Mouse (Mus musculus) heart, adult 2 months (tissue): ENCODE measurements at regions not wholly inside any gene's neighbourhood (a gene's known extent, or its start where the extent isn't known, plus 50 kb on each side); places are given as distances from the start of the nearest gene placed in this dataset.

Experiments
- DNase-seq, 2 experiments: peaks; one replicate each; pipeline ENCODE4 v3.0.0; 2021
- H3K27ac ChIP-seq: fragments of 200-600 bp; 2 replicates; pipeline ENCODE4 v1.8.1; 2022
- H3K27me3 ChIP-seq: fragments of 200-500 bp; 2 replicates; pipeline ENCODE4 v1.6.1; 2012; ENCODE audit warnings: mild to moderate bottlenecking, low read length, inconsistent platforms, mixed read lengths; ENCODE audit not compliant: control insufficient read depth, insufficient read depth
- H3K36me3 ChIP-seq: fragments of 200-500 bp; 2 replicates; pipeline ENCODE4 v1.6.1; 2012; ENCODE audit warnings: low read length, inconsistent platforms; ENCODE audit not compliant: control insufficient read depth, insufficient read depth
- H3K4me1 ChIP-seq: fragments of 200-500 bp; 2 replicates; pipeline ENCODE4 v1.6.1; 2011; ENCODE audit warnings: low read length; ENCODE audit not compliant: control insufficient read depth, insufficient read depth
- H3K4me3 ChIP-seq: fragments of 200-600 bp; 2 replicates; pipeline ENCODE4 v1.8.1; 2022
- H3K79me2 ChIP-seq: fragments of 200-500 bp; replicated peaks from 2 replicates; pipeline ENCODE4 v1.6.1; 2012; ENCODE audit warnings: mild to moderate bottlenecking, inconsistent platforms, low read length, moderate library complexity, mixed read lengths; ENCODE audit not compliant: control insufficient read depth, insufficient read depth
- H3K9ac ChIP-seq: fragments of 200-500 bp; 2 replicates; pipeline ENCODE4 v1.6.1; 2012; ENCODE audit warnings: low read depth, mild to moderate bottlenecking, control low read depth, inconsistent platforms, low read length, mixed read lengths
- CTCF ChIP-seq: fragments of 200-600 bp; IDR thresholded peaks from 2 replicates; pipeline ENCODE4 v1.8.1; 2022; ENCODE audit warnings: antibody characterized with exemption, mild to moderate bottlenecking, moderate library complexity
- EP300 ChIP-seq: fragments of 200-500 bp; IDR thresholded peaks from 2 replicates; pipeline ENCODE4 v1.6.1; 2011; ENCODE audit warnings: low read depth, low read length, control low read depth; ENCODE audit not compliant: insufficient read depth
- POLR2A ChIP-seq: fragments of 200-500 bp; IDR thresholded peaks from 2 replicates; pipeline ENCODE4 v1.6.1; 2011; ENCODE audit warnings: mild to moderate bottlenecking, low read depth, low read length, control low read depth; ENCODE audit not compliant: insufficient read depth
- WGBS: fragments of 180-500 bp; shearing (Covaris S2); methylation state at CpG from one replicate; pipeline ENCODE4 v1.1.7; 2018; 5-methylcytosine and 5-hydroxymethylcytosine counted together
- intact Hi-C: fragments of 180-260 bp; cut with DNase I; formaldehyde crosslinking; loops from one replicate; pipeline ENCODE4 v1.15.1; 2025

DNA sequence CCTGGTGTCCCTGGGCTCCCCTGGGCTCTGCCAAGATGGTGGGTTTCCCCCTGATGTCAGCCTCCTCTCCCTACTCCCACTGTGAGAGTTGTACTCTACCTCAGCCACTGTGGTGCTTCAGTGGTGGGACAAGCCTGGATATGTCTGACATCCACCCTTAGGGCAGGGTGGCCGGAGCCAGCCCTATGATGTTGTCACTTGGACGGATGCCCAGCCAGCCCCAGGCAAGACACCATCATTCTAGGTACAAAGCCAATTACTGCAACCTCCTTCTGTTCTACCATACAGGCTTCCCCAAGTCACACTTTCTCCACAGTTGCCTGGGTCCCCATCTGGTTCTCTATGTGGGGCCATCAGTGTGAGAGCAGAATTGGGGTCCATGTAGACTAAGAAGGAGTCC, 141.0 kb upstream of the Smim23 start:
- no peak overlapping the region for H3K4me3 ChIP-seq
- no peak overlapping the region for H3K9ac ChIP-seq
- H3K27ac ChIP-seq: no peak overlapping the region
- TF ChIP-seq POLR2A (no peak), EP300 (no peak), CTCF (no peak)
- 29% methylated on average over 2 of the region's 2 CpGs for WGBS
- no peaks in the 10 kb centered on the region for H3K79me2 ChIP-seq
- DNase-seq: no peak
- no peaks in the 10 kb centered on the region for H3K27me3 ChIP-seq
- H3K36me3 ChIP-seq: no peaks in the 10 kb centered on the region
- no peaks in the 10 kb centered on the region for H3K4me1 ChIP-seq
- intact Hi-C loops: no loop called here

DNA sequence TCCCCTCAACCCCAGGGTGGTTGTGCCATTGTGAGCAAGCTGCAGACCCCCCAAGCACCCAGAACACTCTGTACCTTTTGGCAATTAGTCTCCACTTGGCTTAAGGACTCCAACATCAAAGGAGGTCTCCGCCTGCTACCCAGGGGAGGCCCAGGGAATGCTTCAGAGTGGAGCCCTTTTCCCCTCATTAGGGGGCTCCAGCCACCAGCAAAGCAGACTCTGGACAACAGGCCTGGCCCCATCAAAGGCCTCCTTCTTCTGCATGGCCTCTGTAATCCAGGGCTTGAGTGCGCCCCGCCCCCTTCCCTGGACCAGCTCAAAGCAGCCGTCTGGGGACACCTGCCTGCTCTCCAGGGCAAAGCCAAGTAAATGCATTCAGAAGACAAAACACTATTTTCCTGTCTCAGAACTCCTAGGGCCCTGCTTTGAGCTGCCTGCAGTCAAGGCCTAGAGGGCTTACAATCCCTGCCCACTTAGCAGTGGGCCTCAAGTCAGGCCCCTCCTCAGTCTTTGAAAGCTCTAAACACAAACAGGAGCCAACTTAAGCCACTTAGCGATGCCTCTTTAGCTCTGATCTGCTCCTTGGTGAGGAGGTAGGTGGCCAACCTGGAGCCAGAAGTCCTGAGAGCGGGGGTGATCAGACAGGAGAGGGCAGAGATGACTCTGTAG, 139.4 kb upstream of the Smim23 start:
- Histone ChIP-seq H3K27me3 (no peaks in the 10 kb centered on the region), H3K36me3 (no peaks in the 10 kb centered on the region), H3K27ac (no peak overlapping the region), H3K9ac (no peak overlapping the region), H3K79me2 (no peaks in the 10 kb centered on the region), H3K4me1 (no peaks in the 10 kb centered on the region), H3K4me3 (no peak overlapping the region)
- intact Hi-C loops: no loop called here
- WGBS: 78% methylated on average over 6 of the region's 6 CpGs
- TF ChIP-seq CTCF: no peak
- DNase-seq: no peak

DNA sequence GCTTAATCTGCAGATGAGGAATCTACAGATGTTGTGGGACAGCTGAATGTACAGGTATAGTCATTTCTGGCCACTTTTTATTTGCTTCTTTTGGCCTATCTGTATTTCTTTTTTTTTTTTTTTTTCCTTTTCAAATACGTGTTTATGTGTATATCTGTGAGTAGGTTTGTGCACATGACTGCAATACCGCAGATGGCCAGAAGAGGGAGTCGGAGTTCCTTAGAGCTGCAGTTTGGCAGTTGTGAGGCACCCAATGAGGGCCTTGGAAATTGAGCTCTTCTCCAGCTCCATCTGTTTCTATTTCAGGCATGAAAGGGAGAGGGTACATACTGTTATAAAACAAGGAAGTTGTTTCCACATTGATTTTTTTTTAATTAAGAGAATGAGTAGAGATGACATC, 137.2 kb upstream of the Smim23 start:
- WGBS: 69% methylated on average over 3 of the region's 3 CpGs
- no peaks in the 10 kb centered on the region for H3K36me3 ChIP-seq
- intact Hi-C loops: no loop called here
- H3K79me2 ChIP-seq: no peaks in the 10 kb centered on the region
- H3K27me3 ChIP-seq: no peaks in the 10 kb centered on the region
- TF ChIP-seq CTCF (peak; percentile 59), EP300 (no peak)
- no peak for DNase-seq
- no peak overlapping the region for H3K9ac ChIP-seq
- no peaks in the 10 kb centered on the region for H3K4me1 ChIP-seq
- H3K27ac ChIP-seq: no peak overlapping the region
- no peak overlapping the region for H3K4me3 ChIP-seq

DNA sequence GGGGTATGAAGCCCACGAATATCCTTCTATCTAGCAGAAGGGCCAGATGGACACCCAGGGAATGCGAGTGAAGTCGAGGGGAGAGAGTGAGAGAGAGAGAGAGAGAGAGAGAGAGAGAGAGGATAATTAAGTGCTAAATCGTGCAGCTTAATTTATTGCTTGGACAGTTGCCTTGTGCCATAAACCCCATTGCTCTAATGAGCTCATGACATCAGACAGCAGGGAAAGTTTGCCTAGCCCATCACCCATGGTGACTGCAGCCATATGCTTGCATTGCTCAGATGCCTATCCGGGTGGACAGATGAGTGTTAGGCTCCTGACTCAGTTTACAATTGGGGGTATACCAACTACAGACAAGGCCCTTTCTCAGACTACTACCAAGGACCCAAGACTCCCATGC, 134.6 kb upstream of the Smim23 start:
- Histone ChIP-seq H3K27ac (no peak overlapping the region), H3K9ac (no peak overlapping the region), H3K4me1 (no peaks in the 10 kb centered on the region), H3K36me3 (no peaks in the 10 kb centered on the region), H3K27me3 (no peaks in the 10 kb centered on the region), H3K4me3 (no peak overlapping the region), H3K79me2 (no peaks in the 10 kb centered on the region)
- intact Hi-C loops: loop anchor here (2.0 to 5.0 kb wide), 2 partner anchors 190 to 247 kb away; no protein-coding TSS in a partner anchor
- no peak for DNase-seq
- 83% methylated on average over 5 of the region's 5 CpGs for WGBS
- no peak for TF ChIP-seq EP300
- no peak for TF ChIP-seq POLR2A
- TF ChIP-seq CTCF: no peak

DNA sequence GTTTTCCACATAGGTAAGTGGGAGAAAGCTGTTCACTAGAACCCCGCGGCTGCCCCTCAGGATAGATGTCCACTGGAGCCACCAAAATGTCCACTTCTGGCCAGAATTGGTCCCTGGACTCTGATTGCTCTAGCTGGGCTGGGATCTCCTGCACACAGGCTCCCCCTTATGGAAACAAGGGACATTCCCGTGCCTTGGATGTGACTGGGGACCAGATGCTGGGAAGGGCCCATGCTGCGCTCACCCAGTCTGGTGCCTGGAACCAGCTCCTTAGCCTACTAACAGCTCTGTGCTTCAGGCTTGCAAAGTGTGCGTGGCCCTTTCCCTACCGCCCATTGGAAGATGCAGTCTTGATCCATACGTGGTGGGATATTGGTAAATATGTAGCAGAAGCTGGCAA, 132.6 kb upstream of the Smim23 start:
- Histone ChIP-seq H3K4me3 (no peak overlapping the region), H3K79me2 (no peaks in the 10 kb centered on the region), H3K36me3 (no peaks in the 10 kb centered on the region), H3K4me1 (no peaks in the 10 kb centered on the region), H3K27ac (no peak overlapping the region), H3K27me3 (no peaks in the 10 kb centered on the region), H3K9ac (no peak overlapping the region)
- DNase-seq: peak; percentile 30 to 32
- intact Hi-C loops: loop anchor here (1.0 to 5.0 kb wide), 2 partner anchors 151 to 245 kb away; no protein-coding TSS in a partner anchor
- WGBS: 25% methylated on average over 7 of the region's 7 CpGs
- no peak for TF ChIP-seq POLR2A
- peak; percentile 80 for TF ChIP-seq CTCF
- TF ChIP-seq EP300: no peak

DNA sequence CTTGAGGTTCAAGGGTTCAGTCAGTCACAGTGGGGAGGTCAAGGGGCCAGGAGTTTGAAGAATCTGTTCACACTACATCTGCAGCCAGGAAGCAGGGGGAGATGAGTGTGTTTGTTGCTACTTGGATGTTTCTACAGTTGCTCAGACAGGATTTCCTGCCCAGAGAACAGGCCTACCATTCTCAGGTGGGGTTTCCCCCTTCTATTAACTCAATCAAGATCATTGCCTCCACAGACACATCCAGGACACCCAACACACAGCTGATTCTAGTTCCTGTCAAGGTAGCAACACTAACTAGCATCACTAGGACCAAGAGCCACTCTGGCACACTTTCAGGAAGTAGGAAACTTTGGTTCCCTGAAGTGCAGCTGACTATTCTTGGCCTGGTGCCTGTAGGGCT, 127.9 kb upstream of the Smim23 start:
- no peaks in the 10 kb centered on the region for H3K36me3 ChIP-seq
- no peaks in the 10 kb centered on the region for H3K79me2 ChIP-seq
- H3K27me3 ChIP-seq: no peaks in the 10 kb centered on the region
- H3K4me1 ChIP-seq: peaks cover 2% of the 10 kb centered on the region; the same call in 1 of the 2 replicates
- no peak for DNase-seq
- TF ChIP-seq POLR2A (no peak), EP300 (no peak), CTCF (no peak)
- no peak overlapping the region for H3K4me3 ChIP-seq
- H3K27ac ChIP-seq: no peak overlapping the region
- no peak overlapping the region for H3K9ac ChIP-seq
- intact Hi-C loops: no loop called here
